Mouse (Mus musculus) mouse embryonic stem cell (cell line): ENCODE results near the gene Mtor.

Experiments
- in situ Hi-C, 2 experiments: fragments of 300-500 bp; cut with MboI; formaldehyde crosslinking; loops; 1 replicate in 1 of 2; 3 replicates in 1 of 2; pipeline ENCODE4 v1.14.3; 2019 to 2020; ENCODE audit warnings: low sequenced_read_pairs in 2 of 2, low pct_unique_long_range_greater_than_20kb in 1 of 2, mixed read lengths in 1 of 2; ENCODE audit not compliant: unreplicated experiment in 1 of 2

Mtor gene

GRCm38 (mm10) chr4:148435106-148435505, 13.3 kb upstream of the Mtor start:
- in situ Hi-C loops: no loop called here

GRCm38 (mm10) chr4:148435657-148436330, 12.6 kb upstream of the Mtor start:
- in situ Hi-C loops: no loop called here

GRCm38 (mm10) chr4:148441931-148442330, 6.5 kb upstream of the Mtor start:
- in situ Hi-C loops: no loop called here

GRCm38 (mm10) chr4:148442598-148442997, 5.8 kb upstream of the Mtor start:
- in situ Hi-C loops: no loop called here

GRCm38 (mm10) chr4:148444250-148444967, 4.0 kb upstream of the Mtor start, which contains the start of gene Ubiad1:
Gene Ubiad1 (minus strand): TSS chr4:148444771.
- in situ Hi-C loops: no loop called here

- in situ Hi-C loops: no loop called here
These were observed 438 bp downstream of the Mtor start for GRCm38 (mm10) chr4:148448853-148449245.

GRCm38 (mm10) chr4:148453707-148454106, 5.3 kb downstream of the Mtor start:
- in situ Hi-C loops: no loop called here

- in situ Hi-C loops: no loop called here
These were observed 7.1 kb downstream of the Mtor start for GRCm38 (mm10) chr4:148455477-148456025.

GRCm38 (mm10) chr4:148460656-148461284, 12.4 kb downstream of the Mtor start:
- in situ Hi-C loops: no loop called here

- in situ Hi-C loops: no loop called here
These were observed 13.4 kb downstream of the Mtor start for GRCm38 (mm10) chr4:148461772-148462171.

GRCm38 (mm10) chr4:148462717-148463116, 14.3 kb downstream of the Mtor start:
- in situ Hi-C loops: no loop called here

- in situ Hi-C loops: no loop called here
These were observed 15.0 kb downstream of the Mtor start for GRCm38 (mm10) chr4:148463208-148463960.

- in situ Hi-C loops: no loop called here
These were observed 15.9 kb downstream of the Mtor start for GRCm38 (mm10) chr4:148464301-148464700.

- in situ Hi-C loops: no loop called here
These were observed 16.5 kb downstream of the Mtor start for GRCm38 (mm10) chr4:148464869-148465268.

GRCm38 (mm10) chr4:148466511-148467079, 18.2 kb downstream of the Mtor start:
- in situ Hi-C loops: no loop called here

- in situ Hi-C loops: no loop called here
These were observed 20.0 kb downstream of the Mtor start for GRCm38 (mm10) chr4:148468396-148468795.

- in situ Hi-C loops: no loop called here
These were observed 21.3 kb downstream of the Mtor start for GRCm38 (mm10) chr4:148469487-148470252.

GRCm38 (mm10) chr4:148471363-148471806, 23.0 kb downstream of the Mtor start:
- in situ Hi-C loops: no loop called here
